Mouse (Mus musculus) intestine, postnatal 0 days (tissue): ENCODE results near the gene 4930447C04Rik. TPM values are rescaled to one million over a fixed set of nuclear protein-coding genes. Genes with fewer than 3 reads are reported as not detected.

Experiments used
- ATAC-seq: fragments of 200-750 bp; cut with Nextera tagmentation; 2 replicates; pipeline ENCODE4 v1.8.0; 2017; ENCODE audit warnings: mild to moderate bottlenecking, moderate TSS enrichment, moderate library complexity
- H3K27ac ChIP-seq: fragments of 300-500 bp; sonication (generic); 2 replicates; pipeline ENCODE4 v1.5.1; 2014; ENCODE audit warnings: mild to moderate bottlenecking, low read depth, low read length, moderate library complexity
- H3K27me3 ChIP-seq: fragments of 300-500 bp; sonication (generic); replicated peaks from 2 replicates; pipeline ENCODE4 v1.6.1; 2014; ENCODE audit warnings: low read length, mixed read lengths; ENCODE audit not compliant: control insufficient read depth, insufficient read depth
- H3K36me3 ChIP-seq: fragments of 300-500 bp; sonication (generic); 2 replicates; pipeline ENCODE4 v1.6.1; 2014; ENCODE audit warnings: mild to moderate bottlenecking, moderate library complexity; ENCODE audit not compliant: control insufficient read depth, insufficient read depth
- H3K4me1 ChIP-seq: fragments of 300-500 bp; sonication (generic); replicated peaks from 2 replicates; pipeline ENCODE4 v1.6.1; 2014; ENCODE audit warnings: antibody characterized with exemption, low read length, mixed read lengths; ENCODE audit not compliant: control insufficient read depth, insufficient read depth
- H3K4me2 ChIP-seq: fragments of 300-500 bp; sonication (generic); replicated peaks from 2 replicates; pipeline ENCODE4 v1.6.1; 2014; ENCODE audit warnings: low read depth, mild to moderate bottlenecking, moderate library complexity
- H3K4me3 ChIP-seq: fragments of 300-500 bp; sonication (generic); 2 replicates; pipeline ENCODE4 v1.5.1; 2014; ENCODE audit warnings: low read depth, low read length
- H3K9ac ChIP-seq: fragments of 300-500 bp; sonication (generic); 2 replicates; pipeline ENCODE4 v1.6.1; 2014; ENCODE audit warnings: mild to moderate bottlenecking, low read depth, low read length
- H3K9me3 ChIP-seq: fragments of 300-500 bp; sonication (generic); 2 replicates; pipeline ENCODE4 v1.6.1; 2016; ENCODE audit warnings: mixed run types; ENCODE audit not compliant: control insufficient read depth
- CTCF ChIP-seq: sonication (generic); IDR thresholded peaks from 2 replicates; pipeline ENCODE4 v1.5.1; 2016; ENCODE audit warnings: low read depth, mild to moderate bottlenecking, control low read depth, antibody characterized with exemption, moderate library complexity
- WGBS: fragments of 180-500 bp; shearing (Covaris S2); extraction: QIAGEN DNeasy Blood & Tissue Kit; methylation state at CpG from one replicate; pipeline ENCODE4 v1.1.7; 2014; 5-methylcytosine and 5-hydroxymethylcytosine counted together
- polyA plus RNA-seq: library from polyadenylated mRNA; unstranded; fragments of >200 nt; fragmentation: Nextera tagmentation; extraction: Ambion mirVana; gene quantifications from 2 replicates; pipeline ENCODE4 v1.2.1, GENCODE M21; 2015

4930447C04Rik gene
- polyA plus RNA-seq, 1 experiment from 2014 or later = 0.59 TPM

DNA sequence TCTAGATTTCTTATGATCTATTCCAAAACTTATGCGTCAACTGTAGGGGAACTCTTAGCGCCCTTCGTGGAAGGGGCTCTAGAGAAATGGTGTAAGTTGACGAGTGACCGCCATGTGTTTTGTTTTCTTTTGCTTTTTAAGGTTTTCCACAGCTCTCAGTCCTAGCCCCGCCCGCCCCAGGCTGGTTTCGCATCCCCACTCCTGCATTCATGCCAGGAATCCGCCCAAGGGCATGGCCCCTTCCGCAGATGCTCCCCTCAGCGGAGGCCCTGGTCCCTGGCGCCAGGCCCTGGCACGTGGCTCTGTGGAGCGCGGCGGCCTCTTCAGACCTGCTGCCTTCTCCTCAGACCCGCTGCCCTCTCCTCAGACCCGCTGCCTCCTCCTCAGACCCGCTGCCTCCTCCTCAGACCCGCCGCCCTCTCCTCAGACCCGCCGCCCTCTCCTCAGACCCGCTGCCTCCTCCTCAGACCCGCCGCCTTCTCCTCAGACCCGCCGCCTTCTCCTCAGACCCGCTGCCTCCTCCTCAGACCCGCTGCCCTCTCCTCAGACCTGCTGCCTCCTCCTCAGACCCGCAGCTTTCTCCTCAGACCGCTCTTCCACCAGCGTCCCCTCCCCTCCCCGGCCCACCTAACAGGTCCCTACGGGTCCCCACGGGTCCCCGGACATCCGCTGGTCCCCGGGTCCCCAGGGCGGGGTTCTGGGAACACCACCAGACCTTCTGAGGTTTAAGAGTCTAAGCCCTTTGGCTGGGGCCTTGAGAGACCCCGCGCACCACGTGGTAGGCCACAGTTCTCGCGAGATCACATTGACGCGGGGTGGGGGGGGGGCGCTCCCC, 23.2 kb downstream of the 4930447C04Rik start:
- no peak for TF ChIP-seq CTCF
- Histone ChIP-seq H3K36me3 (no peaks in the 10 kb centered on the region), H3K4me2 (peak overlapping the region; percentile 52), H3K4me3 (0 out of 2 replicates have a peak overlapping the region, but pooled peaks have one; percentile 1), H3K9me3 (0 out of 2 replicates have a peak, but pooled peaks cover 2% of the 10 kb centered on the region), H3K27me3 (peaks cover 14% of the 10 kb centered on the region; the same call in 1 of the 2 replicates), H3K27ac (no peak overlapping the region), H3K4me1 (no peaks in the 10 kb centered on the region), H3K9ac (0 out of 2 replicates have a peak overlapping the region, but pooled peaks have one; percentile 17)
- WGBS = 19% methylated on average over 47 of the region's 48 CpGs
- ATAC-seq = no peak

GRCm38 (mm10) chr12:72854377-72855032, 86.1 kb downstream of the 4930447C04Rik start:
- WGBS = 8% methylated on average over 19 of the region's 19 CpGs
- no peaks in the 10 kb centered on the region for H3K36me3 ChIP-seq
- no peaks in the 10 kb centered on the region for H3K9me3 ChIP-seq
- H3K4me3 ChIP-seq = no peak overlapping the region
- peak overlapping the region; percentile 21 for H3K4me2 ChIP-seq
- peaks cover 39% of the 10 kb centered on the region for H3K27me3 ChIP-seq
- no peak overlapping the region for H3K27ac ChIP-seq
- H3K4me1 ChIP-seq = no peaks in the 10 kb centered on the region
- no peak for ATAC-seq
- TF ChIP-seq CTCF = no peak
- no peak overlapping the region for H3K9ac ChIP-seq

DNA sequence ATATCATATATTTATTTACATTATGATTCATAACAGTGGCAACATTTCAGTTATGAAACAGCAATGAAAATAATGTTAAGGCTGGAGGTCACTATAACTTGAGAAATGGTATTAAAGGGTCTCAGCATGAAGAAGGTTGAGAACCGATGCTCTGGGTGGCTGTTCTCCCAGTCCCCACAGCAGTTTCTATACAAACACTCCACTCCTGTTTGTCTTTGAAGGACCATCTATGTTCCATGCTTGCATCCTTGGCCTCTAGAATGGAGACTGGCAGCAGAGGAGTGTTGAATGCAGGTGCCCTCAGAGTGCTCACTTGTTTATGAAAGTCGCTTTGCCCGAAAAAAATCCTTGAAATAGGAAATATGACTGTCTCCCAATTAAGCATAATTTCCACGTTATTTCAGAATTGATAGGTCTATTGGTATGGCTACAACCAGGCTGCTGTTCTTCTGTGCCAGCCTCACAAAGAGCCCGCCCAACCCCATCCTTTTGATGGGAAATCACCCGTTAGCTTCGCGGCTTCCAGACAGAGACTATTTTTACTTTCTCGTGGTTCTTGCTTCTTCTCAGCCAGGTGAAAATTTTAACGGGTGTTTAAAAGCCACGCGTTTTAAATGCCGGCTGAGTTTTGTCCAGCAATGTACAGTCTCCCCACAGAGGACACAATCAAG, 87.0 kb downstream of the 4930447C04Rik start:
- no peak for TF ChIP-seq CTCF
- Histone ChIP-seq H3K4me2 (no peak overlapping the region), H3K36me3 (no peaks in the 10 kb centered on the region), H3K27me3 (peaks cover 43% of the 10 kb centered on the region), H3K9ac (no peak overlapping the region), H3K9me3 (no peaks in the 10 kb centered on the region), H3K4me3 (no peak overlapping the region), H3K4me1 (no peaks in the 10 kb centered on the region), H3K27ac (no peak overlapping the region)
- 47% methylated on average over 13 of the region's 13 CpGs for WGBS
- ATAC-seq = no peak

DNA sequence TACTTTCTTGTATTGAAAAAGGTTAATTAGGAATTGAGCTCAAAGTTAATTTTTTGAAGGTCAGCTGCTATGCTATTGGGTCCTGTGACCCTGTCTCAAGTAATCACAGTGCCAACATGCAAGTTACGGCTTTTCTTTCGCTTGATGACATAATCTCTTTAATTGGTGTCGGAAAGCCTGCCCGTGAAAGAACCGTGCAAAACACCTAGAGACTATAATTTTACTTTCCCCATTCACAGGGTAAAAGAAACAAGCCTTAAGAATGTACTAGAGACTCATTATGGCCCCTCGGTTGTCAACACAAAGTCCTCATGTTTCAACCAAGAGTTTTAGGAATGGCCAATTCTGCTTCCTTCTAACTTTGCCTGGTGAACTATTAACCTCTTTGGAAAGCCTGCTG, 88.3 kb downstream of the 4930447C04Rik start:
- Histone ChIP-seq H3K9ac (no peak overlapping the region), H3K36me3 (no peaks in the 10 kb centered on the region), H3K27ac (no peak overlapping the region), H3K4me3 (no peak overlapping the region), H3K4me2 (no peak overlapping the region), H3K4me1 (no peaks in the 10 kb centered on the region), H3K9me3 (no peaks in the 10 kb centered on the region), H3K27me3 (peaks cover 46% of the 10 kb centered on the region)
- TF ChIP-seq CTCF = no peak
- ATAC-seq = no peak
- 62% methylated on average over 6 of the region's 6 CpGs for WGBS

DNA sequence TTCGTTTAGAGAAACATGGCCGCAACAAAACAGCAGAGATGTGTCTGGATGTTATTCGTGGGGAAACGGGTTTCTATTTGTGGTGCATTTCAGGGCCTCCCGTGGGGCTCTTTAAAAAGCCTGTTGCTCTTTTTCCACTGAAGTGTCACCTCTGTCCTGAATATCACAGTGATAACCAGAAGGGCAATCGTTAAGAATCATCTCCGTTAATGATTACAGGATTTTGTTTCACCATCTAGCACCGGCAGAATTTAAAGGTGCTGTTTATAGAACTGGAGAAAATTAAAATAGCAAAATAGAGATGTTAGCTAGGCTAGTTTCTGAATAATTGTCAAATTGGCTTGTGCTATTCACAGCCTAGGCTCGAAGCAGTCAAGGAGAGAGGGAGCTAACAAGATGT, 90.4 kb downstream of the 4930447C04Rik start:
- H3K4me2 ChIP-seq = no peak overlapping the region
- no peak for TF ChIP-seq CTCF
- H3K4me3 ChIP-seq = no peak overlapping the region
- 59% methylated on average over 9 of the region's 9 CpGs for WGBS
- H3K27ac ChIP-seq = no peak overlapping the region
- peaks cover 36% of the 10 kb centered on the region for H3K27me3 ChIP-seq
- H3K9me3 ChIP-seq = no peaks in the 10 kb centered on the region
- H3K4me1 ChIP-seq = no peaks in the 10 kb centered on the region
- ATAC-seq = no peak
- no peaks in the 10 kb centered on the region for H3K36me3 ChIP-seq
- no peak overlapping the region for H3K9ac ChIP-seq

DNA sequence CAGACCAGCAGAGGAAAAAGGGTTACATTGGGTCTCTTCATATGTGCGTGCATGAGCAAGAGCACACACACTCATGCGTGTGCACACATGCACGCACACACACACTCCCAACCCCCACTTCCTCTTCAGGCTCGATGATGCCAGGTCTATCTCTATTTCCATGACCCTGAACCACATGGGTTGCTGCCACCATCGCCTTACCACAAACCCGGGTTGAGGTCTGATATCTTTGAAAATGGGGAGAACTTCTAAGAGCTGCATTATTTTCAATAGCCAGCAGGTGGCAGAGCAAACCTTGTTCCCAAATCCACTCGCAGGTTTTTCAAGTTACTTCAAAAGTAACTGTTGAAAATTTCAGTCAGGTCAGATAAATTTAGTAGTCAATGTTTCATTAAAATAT, 92.8 kb downstream of the 4930447C04Rik start:
- no peaks in the 10 kb centered on the region for H3K9me3 ChIP-seq
- H3K36me3 ChIP-seq = no peaks in the 10 kb centered on the region
- H3K27me3 ChIP-seq = 0 out of 2 replicates have a peak, but pooled peaks cover 16% of the 10 kb centered on the region
- no peak overlapping the region for H3K4me3 ChIP-seq
- no peak for ATAC-seq
- no peak overlapping the region for H3K9ac ChIP-seq
- H3K27ac ChIP-seq = no peak overlapping the region
- no peak overlapping the region for H3K4me2 ChIP-seq
- WGBS = 29% methylated on average over 7 of the region's 7 CpGs
- no peaks in the 10 kb centered on the region for H3K4me1 ChIP-seq
- TF ChIP-seq CTCF = peak; percentile 77
